In genomic region chr9:121797722-121798121, GRCm38 (mm10) we compare ENCODE assay signal across 11 mouse cellular contexts. TPM values are rescaled to one million over a fixed set of nuclear protein-coding genes. Genes with fewer than 3 reads are reported as not detected.
A peak's percentile ranks its signal among the peaks of the same experiment; 100 is the strongest.
DNase-seq lines count a peak whose midpoint lies in the region; ATAC-seq and TF ChIP-seq lines count a peak whose summit lies in the region.
"Had no signal": no experiment of that assay in that cellular context is flagged by ENCODE, and none has a peak within 500 bp of the region (broad histone marks: within the 10 kb centered on the region; RNA-seq: fewer than 3 reads in every experiment).

No protein-coding gene starts in this region.

- DNase-seq in midbrain, postnatal 0 days (ENCODE audit: low spot score) = no peak
- DNase-seq in midbrain, embryonic 11.5 days (ENCODE audit: low spot score, missing footprints) = no peak
- peak; percentile 60 to 62 for DNase-seq in kidney, adult 8-10 months
- peak; percentile 91 for DNase-seq in stomach, postnatal 0 days (ENCODE audit: low spot score)
- DNase-seq in gastrocnemius, postnatal 25 days = no peak
- no peak for DNase-seq in hindbrain, postnatal 0 days (ENCODE audit: low spot score)
- DNase-seq in adrenal gland, postnatal 36 days = no peak
- DNase-seq: heart, postnatal 14 days had no signal

- H3K4me1 ChIP-seq in midbrain, postnatal 0 days (ENCODE audit: insufficient read depth, low read length) = no peaks in the 10 kb centered on the region
- no peaks in the 10 kb centered on the region for H3K4me1 ChIP-seq in midbrain, embryonic 11.5 days (ENCODE audit: control insufficient read depth, insufficient read depth, low read length)
- peaks cover 8% of the 10 kb centered on the region; the same call in 1 of the 2 replicates for H3K4me1 ChIP-seq in limb, embryonic 15.5 days
- 0 out of 2 replicates have a peak, but pooled peaks cover 2% of the 10 kb centered on the region for H3K4me1 ChIP-seq in stomach, postnatal 0 days (replicated peaks; ENCODE audit: control insufficient read depth, insufficient read depth)
- H3K4me1 ChIP-seq in hindbrain, postnatal 0 days (ENCODE audit: insufficient read depth, low read length) = peaks cover 6% of the 10 kb centered on the region; the same call in 1 of the 2 replicates

- no peak for TF ChIP-seq EP300 in stomach, postnatal 0 days (optimal IDR thresholded peaks at IDR 0.05)

- H3K27me3 ChIP-seq in midbrain, postnatal 0 days (ENCODE audit: insufficient read depth, low read length) = no peaks in the 10 kb centered on the region
- no peaks in the 10 kb centered on the region for H3K27me3 ChIP-seq in midbrain, embryonic 11.5 days (ENCODE audit: control insufficient read depth, insufficient read depth, low read length)
- no peaks in the 10 kb centered on the region for H3K27me3 ChIP-seq in limb, embryonic 15.5 days
- no peaks in the 10 kb centered on the region for H3K27me3 ChIP-seq in stomach, postnatal 0 days (ENCODE audit: control insufficient read depth, insufficient read depth, low read length)
- no peaks in the 10 kb centered on the region for H3K27me3 ChIP-seq in hindbrain, postnatal 0 days (ENCODE audit: insufficient read depth, low read length)

- H3K9me3 ChIP-seq in midbrain, postnatal 0 days (ENCODE audit: low read length) = no peaks in the 10 kb centered on the region
- H3K9me3 ChIP-seq in midbrain, embryonic 11.5 days (ENCODE audit: control insufficient read depth, low read length) = no peaks in the 10 kb centered on the region
- H3K9me3 ChIP-seq in limb, embryonic 15.5 days = no peaks in the 10 kb centered on the region
- no peaks in the 10 kb centered on the region for H3K9me3 ChIP-seq in stomach, postnatal 0 days (ENCODE audit: control insufficient read depth, low read length)
- H3K9me3 ChIP-seq in hindbrain, postnatal 0 days (ENCODE audit: low read length) = no peaks in the 10 kb centered on the region
- H3K9me3 ChIP-seq: midbrain, embryonic 10.5 days had no signal

- WGBS in midbrain, postnatal 0 days = 30% methylated on average over 12 of the region's 12 CpGs
- 28% methylated on average over 8 of the region's 12 CpGs for WGBS in midbrain, embryonic 11.5 days
- 7% methylated on average over 12 of the region's 12 CpGs for WGBS in limb, embryonic 15.5 days
- 8% methylated on average over 12 of the region's 12 CpGs for WGBS in stomach, postnatal 0 days
- WGBS in hindbrain, postnatal 0 days = 28% methylated on average over 12 of the region's 12 CpGs

- no peak overlapping the region for H3K9ac ChIP-seq in midbrain, postnatal 0 days (replicated peaks; ENCODE audit: low read length, poor library complexity, severe bottlenecking)
- H3K9ac ChIP-seq in midbrain, embryonic 11.5 days (ENCODE audit: low read length) = no peak overlapping the region
- H3K9ac ChIP-seq in limb, embryonic 15.5 days = no peak overlapping the region
- H3K9ac ChIP-seq in stomach, postnatal 0 days (ENCODE audit: low read length) = no peak overlapping the region
- H3K9ac ChIP-seq in hindbrain, postnatal 0 days (replicated peaks; ENCODE audit: low read length) = no peak overlapping the region

- no peaks in the 10 kb centered on the region for H3K36me3 ChIP-seq in midbrain, postnatal 0 days (ENCODE audit: insufficient read depth, low read length)
- H3K36me3 ChIP-seq in midbrain, embryonic 11.5 days (ENCODE audit: control insufficient read depth, insufficient read depth, low read length) = no peaks in the 10 kb centered on the region
- H3K36me3 ChIP-seq in limb, embryonic 15.5 days = no peaks in the 10 kb centered on the region
- H3K36me3 ChIP-seq in stomach, postnatal 0 days (ENCODE audit: control insufficient read depth, insufficient read depth, low read length) = no peaks in the 10 kb centered on the region
- H3K36me3 ChIP-seq in hindbrain, postnatal 0 days (ENCODE audit: insufficient read depth, low read length) = no peaks in the 10 kb centered on the region
- H3K36me3 ChIP-seq: midbrain, embryonic 10.5 days had no signal

- TF ChIP-seq CTCF in midbrain, postnatal 0 days (IDR thresholded peaks at IDR 0.05) = no peak
- TF ChIP-seq CTCF in stomach, postnatal 0 days (IDR thresholded peaks at IDR 0.05; ENCODE audit: low read depth) = no peak
- TF ChIP-seq CTCF in hindbrain, postnatal 0 days (IDR thresholded peaks at IDR 0.05; ENCODE audit: low read depth) = no peak

- 0 out of 2 replicates have a peak, but pooled peaks have one; percentile 9 for ATAC-seq in midbrain, postnatal 0 days (ENCODE audit: low FRiP score)
- ATAC-seq in midbrain, embryonic 11.5 days (ENCODE audit: low FRiP score) = no peak
- no peak for ATAC-seq in limb, embryonic 15.5 days (ENCODE audit: insufficient number of reproducible peaks, low FRiP score, low TSS enrichment, low read depth)
- peak; percentile 75 for ATAC-seq in stomach, postnatal 0 days (ENCODE audit: low FRiP score, low TSS enrichment)
- ATAC-seq in hindbrain, postnatal 0 days = no peak

- no peak overlapping the region for H3K27ac ChIP-seq in midbrain, postnatal 0 days (ENCODE audit: low read depth, low read length)
- no peak overlapping the region for H3K27ac ChIP-seq in midbrain, embryonic 11.5 days (ENCODE audit: low read depth, low read length)
- 0 out of 2 replicates have a peak overlapping the region, but pooled peaks have one; percentile 43 for H3K27ac ChIP-seq in limb, embryonic 15.5 days
- no peak overlapping the region for H3K27ac ChIP-seq in stomach, postnatal 0 days (replicated peaks)
- no peak overlapping the region for H3K27ac ChIP-seq in hindbrain, postnatal 0 days
- H3K27ac ChIP-seq: left cerebral cortex, adult 2 months; midbrain, embryonic 10.5 days had no signal

- H3K4me3 ChIP-seq in midbrain, postnatal 0 days (ENCODE audit: low read depth, low read length) = no peak overlapping the region
- H3K4me3 ChIP-seq in midbrain, embryonic 11.5 days (ENCODE audit: low read depth, low read length) = no peak overlapping the region
- no peak overlapping the region for H3K4me3 ChIP-seq in limb, embryonic 15.5 days
- H3K4me3 ChIP-seq in stomach, postnatal 0 days (ENCODE audit: low read depth, low read length) = no peak overlapping the region
- H3K4me3 ChIP-seq in hindbrain, postnatal 0 days (ENCODE audit: low read length) = no peak overlapping the region
- H3K4me3 ChIP-seq: left cerebral cortex, adult 2 months; midbrain, embryonic 10.5 days had no signal

- no peak overlapping the region for H3K4me2 ChIP-seq in midbrain, postnatal 0 days (ENCODE audit: low read depth, low read length, poor library complexity, severe bottlenecking)
- H3K4me2 ChIP-seq in midbrain, embryonic 11.5 days = no peak overlapping the region
- H3K4me2 ChIP-seq in limb, embryonic 15.5 days = no peak overlapping the region
- no peak overlapping the region for H3K4me2 ChIP-seq in stomach, postnatal 0 days (replicated peaks; ENCODE audit: low read depth)
- no peak overlapping the region for H3K4me2 ChIP-seq in hindbrain, postnatal 0 days (ENCODE audit: low read depth, low read length)

RNA-seq across cellular contexts. Expression of gene Hhatl, which starts 5.4 kb away (rescaled TPM):
- 1.2 and 1.5 TPM in 2 replicates for total RNA-seq in midbrain, postnatal 0 days (2014; rRNA removed)
- 0.64 and 0.99 TPM in 2 replicates for polyA plus RNA-seq in midbrain, postnatal 0 days (2015; fragmentation: Nextera tagmentation; extraction: Ambion mirVana)
- polyA plus RNA-seq in midbrain, embryonic 11.5 days (2014; fragmentation: Nextera tagmentation; extraction: Ambion mirVana) = not detected in 2 replicates
- polyA plus RNA-seq in limb, embryonic 15.5 days (2015; fragmentation: Nextera tagmentation; extraction: Ambion mirVana) = 1.4 and 5.5 TPM in 2 replicates
- polyA plus RNA-seq in stomach, postnatal 0 days (2015; fragmentation: Nextera tagmentation; extraction: Ambion mirVana) = 1.5 and 2.0 TPM in 2 replicates
- total RNA-seq in gastrocnemius, postnatal 25 days (2021) = 100 to 1,000 TPM; 193 to 201 TPM
- total RNA-seq in hindbrain, postnatal 0 days (2014; rRNA removed) = 1.2 and 1.8 TPM in 2 replicates
- 0.78 and 0.85 TPM in 2 replicates for polyA plus RNA-seq in hindbrain, postnatal 0 days (2015; fragmentation: Nextera tagmentation; extraction: Ambion mirVana)
- total RNA-seq in adrenal gland, postnatal 36 days (2021) = not detected
- polyA plus RNA-seq: midbrain, embryonic 10.5 days had no signal

RNA-seq across cellular contexts. Expression of gene Klhl40, which starts 20.3 kb away (rescaled TPM):
- total RNA-seq in midbrain, postnatal 0 days (2014; rRNA removed) = 1.3 and 1.7 TPM in 2 replicates
- 2.9 and 3.2 TPM in 2 replicates for polyA plus RNA-seq in midbrain, postnatal 0 days (2015; fragmentation: Nextera tagmentation; extraction: Ambion mirVana)
- 0.11 and 0.16 TPM in 2 replicates for polyA plus RNA-seq in midbrain, embryonic 11.5 days (2014; fragmentation: Nextera tagmentation; extraction: Ambion mirVana)
- polyA plus RNA-seq in limb, embryonic 15.5 days (2015; fragmentation: Nextera tagmentation; extraction: Ambion mirVana) = 14.0 and 35.3 TPM in 2 replicates
- 0.42 and 0.46 TPM in 2 replicates for polyA plus RNA-seq in stomach, postnatal 0 days (2015; fragmentation: Nextera tagmentation; extraction: Ambion mirVana)
- total RNA-seq in gastrocnemius, postnatal 25 days (2021) = 100 to 1,000 TPM; 116 to 215 TPM
- total RNA-seq in hindbrain, postnatal 0 days (2014; rRNA removed) = 2.1 and 4.1 TPM in 2 replicates
- 2.3 and 2.4 TPM in 2 replicates for polyA plus RNA-seq in hindbrain, postnatal 0 days (2015; fragmentation: Nextera tagmentation; extraction: Ambion mirVana)
- under 1 TPM in 1 of 2 experiments, not detected in 1; 0.16 TPM for total RNA-seq in adrenal gland, postnatal 36 days (2021)

RNA-seq across cellular contexts. Expression of gene Zfp651, which starts 38.6 kb away (rescaled TPM):
- 55.4 and 59.7 TPM in 2 replicates for total RNA-seq in midbrain, postnatal 0 days (2014; rRNA removed)
- 21.3 and 22.8 TPM in 2 replicates for polyA plus RNA-seq in midbrain, postnatal 0 days (2015; fragmentation: Nextera tagmentation; extraction: Ambion mirVana)
- polyA plus RNA-seq in midbrain, embryonic 11.5 days (2014; fragmentation: Nextera tagmentation; extraction: Ambion mirVana) = 5.0 and 5.9 TPM in 2 replicates
- 16.2 and 29.6 TPM in 2 replicates for polyA plus RNA-seq in limb, embryonic 15.5 days (2015; fragmentation: Nextera tagmentation; extraction: Ambion mirVana)
- 8.0 and 10.5 TPM in 2 replicates for polyA plus RNA-seq in stomach, postnatal 0 days (2015; fragmentation: Nextera tagmentation; extraction: Ambion mirVana)
- 100 to 1,000 TPM in 1 of 2 experiments, 10 to 100 TPM in 1; 78.3 to 101 TPM for total RNA-seq in gastrocnemius, postnatal 25 days (2021)
- total RNA-seq in hindbrain, postnatal 0 days (2014; rRNA removed) = 62.3 and 70.1 TPM in 2 replicates
- 23.6 and 25.5 TPM in 2 replicates for polyA plus RNA-seq in hindbrain, postnatal 0 days (2015; fragmentation: Nextera tagmentation; extraction: Ambion mirVana)
- 10 to 100 TPM; 40.5 to 49.7 TPM for total RNA-seq in adrenal gland, postnatal 36 days (2021)

RNA-seq across cellular contexts. Expression of gene Ccdc13, which starts 41.5 kb away (rescaled TPM):
- 2.8 and 3.0 TPM in 2 replicates for total RNA-seq in midbrain, postnatal 0 days (2014; rRNA removed)
- polyA plus RNA-seq in midbrain, postnatal 0 days (2015; fragmentation: Nextera tagmentation; extraction: Ambion mirVana) = 4.1 and 4.8 TPM in 2 replicates
- 1.5 and 2.0 TPM in 2 replicates for polyA plus RNA-seq in midbrain, embryonic 11.5 days (2014; fragmentation: Nextera tagmentation; extraction: Ambion mirVana)
- 0.35 and 0.46 TPM in 2 replicates for polyA plus RNA-seq in limb, embryonic 15.5 days (2015; fragmentation: Nextera tagmentation; extraction: Ambion mirVana)
- polyA plus RNA-seq in stomach, postnatal 0 days (2015; fragmentation: Nextera tagmentation; extraction: Ambion mirVana) = 0.16 and 0.19 TPM in 2 replicates
- under 1 TPM; 0.32 to 0.46 TPM for total RNA-seq in gastrocnemius, postnatal 25 days (2021)
- 3.7 and 5.6 TPM in 2 replicates for total RNA-seq in hindbrain, postnatal 0 days (2014; rRNA removed)
- 3.3 and 4.0 TPM in 2 replicates for polyA plus RNA-seq in hindbrain, postnatal 0 days (2015; fragmentation: Nextera tagmentation; extraction: Ambion mirVana)
- total RNA-seq in adrenal gland, postnatal 36 days (2021) = 1 to 10 TPM; 1.0 to 1.1 TPM

Comparison
In these comparisons a context has a peak if more than half of its experiments do, and no peak if none do; other contexts are left out.
1. ATAC-seq: peak in midbrain, postnatal 0 days (single experiment) and stomach, postnatal 0 days (single experiment); none in midbrain, embryonic 11.5 days (single experiment), limb, embryonic 15.5 days (single experiment) and hindbrain, postnatal 0 days (single experiment).
2. DNase-seq: peak in kidney, adult 8-10 months (2 of 2) and stomach, postnatal 0 days (single experiment); none in midbrain, postnatal 0 days (single experiment), midbrain, embryonic 11.5 days (single experiment), gastrocnemius, postnatal 25 days (single experiment), hindbrain, postnatal 0 days (single experiment) and adrenal gland, postnatal 36 days (0 of 2).